ENCODE assay signal across 23 mouse cellular contexts in genomic region chr13:98874727-98875126, GRCm38 (mm10). TPM values are rescaled to one million over a fixed set of nuclear protein-coding genes. Genes with fewer than 3 reads are reported as not detected.
DNase-seq lines count a peak whose midpoint lies in the region; TF ChIP-seq lines count a peak whose summit lies in the region.
"Had no signal": no experiment of that assay in that cellular context is flagged by ENCODE, and none has a peak within 500 bp of the region (broad histone marks: within the 10 kb centered on the region; RNA-seq: fewer than 3 reads in every experiment).

No protein-coding gene starts in this region.

- H3K9me3 ChIP-seq in CH12.LX (replicated peaks; ENCODE audit: low read length) (no peaks in the 10 kb centered on the region), ES-E14 (ENCODE audit: control insufficient read depth, insufficient read depth, low read depth, low read length) (no peaks in the 10 kb centered on the region), MEL (replicated peaks; ENCODE audit: insufficient read depth, low read length) (no peaks in the 10 kb centered on the region)
- H3K9me3 ChIP-seq: G1E had no signal

- peaks cover 12% of the 10 kb centered on the region for H3K79me2 ChIP-seq in CH12.LX (replicated peaks; ENCODE audit: control insufficient read depth, extremely low read depth, insufficient read depth, poor library complexity, severe bottlenecking)
- peaks cover 3% of the 10 kb centered on the region; the same call in 1 of the 2 replicates for H3K79me2 ChIP-seq in MEL (ENCODE audit: control insufficient read depth, insufficient read depth, low read length, poor library complexity)

- H3K4me1 ChIP-seq in CH12.LX (ENCODE audit: control insufficient read depth in 1 of 2, insufficient read depth in 2 of 2) (peaks cover 0 to 7% of the 10 kb centered on the region in 2 experiments; a peak in 2 of 4 replicates), ES-E14 (ENCODE audit: control insufficient read depth in 2 of 2, insufficient read depth in 2 of 2, low read length in 2 of 2, poor library complexity in 1 of 2) (peaks cover 0 to 3% of the 10 kb centered on the region in 2 experiments; a peak in 1 of 4 replicates), MEL (ENCODE audit: control insufficient read depth in 1 of 2, insufficient read depth in 2 of 2, low read length in 2 of 2) (peaks cover 14 to 19% of the 10 kb centered on the region in 2 experiments)
- H3K4me1 ChIP-seq in bone marrow macrophage, adult 2 months (ENCODE audit: control insufficient read depth, insufficient read depth, low read length), result peaks cover 37% of the 10 kb centered on the region

- H3K4me3 ChIP-seq in CH12.LX (replicated peaks in 1 of 3; ENCODE audit: low read depth in 2 of 3, low read length in 2 of 3, poor library complexity in 1 of 3), result no peak overlapping the region
- no peak overlapping the region for H3K4me3 ChIP-seq in ES-E14 (ENCODE audit: insufficient read depth in 1 of 2, low read depth in 1 of 2, low read length in 2 of 2, poor library complexity in 1 of 2, severe bottlenecking in 1 of 2)
- no peak overlapping the region for H3K4me3 ChIP-seq in MEL (ENCODE audit: control insufficient read depth in 1 of 2, insufficient read depth in 1 of 2, low read depth in 2 of 2, low read length in 2 of 2)
- H3K4me3 ChIP-seq in bone marrow macrophage, adult 2 months (ENCODE audit: insufficient read depth, low read length), result no peak overlapping the region

- H3K9ac ChIP-seq in CH12.LX (ENCODE audit: insufficient read depth, low read depth) (no peak overlapping the region), ES-E14 (ENCODE audit: insufficient read depth, low read depth, low read length, poor library complexity, severe bottlenecking) (no peak overlapping the region), MEL (ENCODE audit: control insufficient read depth, low read depth, low read length, poor library complexity, severe bottlenecking) (no peak overlapping the region)

- DNase-seq in CH12.LX (ENCODE audit: extremely low read depth) (no peak), ES-E14 (ENCODE audit: low read depth, low spot score) (no peak), MEL (ENCODE audit: low read depth, low spot score) (no peak)
- DNase-seq in embryo, embryonic 9.5 days (ENCODE audit: extremely low spot score), result no peak
- no peak for DNase-seq in left cerebral cortex, adult 8-10 months (ENCODE audit: low spot score in 2 of 2)
- no peak for DNase-seq in testis, postnatal 14 days (ENCODE audit: low spot score)
- DNase-seq in kidney, adult 11 months, result no peak
- DNase-seq: adrenal gland, adult 2 months; adrenal gland, adult 8-10 months; adrenal gland, postnatal 10 days; adrenal gland, postnatal 14 days; adrenal gland, postnatal 25 days; adrenal gland, postnatal 36 days; B cell, adult 2 months; cerebellum, adult 11 months; cerebellum, adult 11-12 months; cerebellum, adult 18-20 months; cerebellum, adult 2 months; cerebellum, adult 8-10 months; cerebellum, adult 9-10 months had no signal

- TF ChIP-seq POLR2A in CH12.LX (IDR thresholded peaks at IDR 0.05; ENCODE audit: low read depth, low read length), result no peak
- TF ChIP-seq POLR2A in MEL (IDR thresholded peaks at IDR 0.05; ENCODE audit: control insufficient read depth in 1 of 2, insufficient read depth in 1 of 2, low read depth in 1 of 2, low read length in 2 of 2, poor library complexity in 1 of 2), result no peak
- no peak for TF ChIP-seq POLR2A in bone marrow macrophage, adult 2 months (IDR thresholded peaks at IDR 0.05; ENCODE audit: borderline replicate concordance, low read depth, low read length)

- no peak for TF ChIP-seq RAD21 in CH12.LX (IDR thresholded peaks at IDR 0.05; ENCODE audit: low read depth, low read length)
- TF ChIP-seq RAD21 in MEL (IDR thresholded peaks at IDR 0.05; ENCODE audit: low read depth, low read length), result no peak

- H3K27me3 ChIP-seq in CH12.LX (replicated peaks) (no peaks in the 10 kb centered on the region), MEL (ENCODE audit: control insufficient read depth in 1 of 2, insufficient read depth in 2 of 2, low read length in 2 of 2) (no peaks in the 10 kb centered on the region)
- H3K27me3 ChIP-seq: Patski had no signal

- TF ChIP-seq EP300 in CH12.LX (IDR thresholded peaks at IDR 0.05; ENCODE audit: low read length) (no peak), MEL (IDR thresholded peaks at IDR 0.05; ENCODE audit: low read depth in 1 of 2, low read length in 2 of 2) (no peak)

- TF ChIP-seq CTCF in CH12.LX (conservative IDR thresholded peaks at IDR 0.05 in 1 of 2, IDR thresholded peaks at IDR 0.05 in 1 of 2; ENCODE audit: low read depth in 2 of 2, low read length in 2 of 2) (no peak), MEL (IDR thresholded peaks at IDR 0.05 in 2 of 3, conservative IDR thresholded peaks at IDR 0.05 in 1 of 3; ENCODE audit: control insufficient read depth in 1 of 3, insufficient read depth in 1 of 3, low read depth in 2 of 3, low read length in 3 of 3, poor library complexity in 1 of 3, severe bottlenecking in 1 of 3) (no peak)
- TF ChIP-seq CTCF in bone marrow macrophage, adult 2 months (IDR thresholded peaks at IDR 0.05; ENCODE audit: low read depth, low read length), result no peak

- H3K36me3 ChIP-seq in CH12.LX (replicated peaks in 1 of 2; ENCODE audit: control insufficient read depth in 1 of 2, insufficient read depth in 1 of 2, low read length in 1 of 2) (peaks cover 59 to 94% of the 10 kb centered on the region in 2 experiments), ES-E14 (ENCODE audit: control insufficient read depth, insufficient read depth, low read length, poor library complexity, severe bottlenecking) (peaks cover 28% of the 10 kb centered on the region), MEL (ENCODE audit: control insufficient read depth in 1 of 2, insufficient read depth in 2 of 2, low read length in 2 of 2) (peaks cover 37 to 48% of the 10 kb centered on the region in 2 experiments)

- in situ Hi-C loops in CH12.LX (cut with MboI; ENCODE audit: low pct_ligation_motif_present, low pct_unique_long_range_greater_than_20kb, low sequenced_read_pairs), result loop anchor here (10.0 kb wide), 1 partner anchor 220 kb away; no protein-coding TSS in a partner anchor
- in situ Hi-C loops in ES-E14 (cut with MboI; ENCODE audit: low sequenced_read_pairs in 2 of 2, unreplicated experiment in 2 of 2), result no loop called here

- H3K27ac ChIP-seq in CH12.LX (ENCODE audit: insufficient read depth, low read depth) (no peak overlapping the region), ES-E14 (ENCODE audit: insufficient read depth, low read depth, low read length, poor library complexity, severe bottlenecking) (no peak overlapping the region), MEL (ENCODE audit: control insufficient read depth, low read depth, low read length) (no peak overlapping the region)
- peak overlapping the region; percentile 60 for H3K27ac ChIP-seq in bone marrow macrophage, adult 2 months (ENCODE audit: insufficient read depth, low read depth, low read length)

- H3K4me2 ChIP-seq in CH12.LX (ENCODE audit: insufficient read depth, low read depth, poor library complexity, severe bottlenecking), result no peak overlapping the region

- dilution Hi-C loops in CH12.LX (cut with MboI; ENCODE audit: extremely low pct_ligation_motif_present, extremely low pct_unique_long_range_greater_than_20kb, low sequenced_read_pairs), result no loop called here

TF ChIP-seq in CH12.LX, 34 proteins besides CTCF, POLR2A, EP300 and RAD21:
- TF ChIP-seq CHD1 (IDR thresholded peaks at IDR 0.05; ENCODE audit: low read depth, low read length) (no peak), ZNF384 (IDR thresholded peaks at IDR 0.05; ENCODE audit: low read depth, low read length) (peak; percentile 70), ELF1 (IDR thresholded peaks at IDR 0.05; ENCODE audit: low read depth, low read length) (no peak), MYC (IDR thresholded peaks at IDR 0.05; ENCODE audit: low read depth, low read length) (no peak)

TF ChIP-seq in ES-E14, 5 proteins besides CTCF, POLR2A, EP300 and RAD21:
- TF ChIP-seq ZC3H11A (IDR thresholded peaks at IDR 0.05; ENCODE audit: borderline replicate concordance, low read depth, low read length), result no peak
- 0 out of 2 replicates have a peak, but pooled peaks have one; percentile 34 for TF ChIP-seq ZNF384 (IDR thresholded peaks at IDR 0.05; ENCODE audit: low read depth, low read length)

TF ChIP-seq in MEL, 35 proteins besides CTCF, POLR2A, EP300 and RAD21:
- TF ChIP-seq MAZ (IDR thresholded peaks at IDR 0.05; ENCODE audit: low read depth, low read length) (no peak), USF2 (IDR thresholded peaks at IDR 0.05; ENCODE audit: borderline replicate concordance in 1 of 2, insufficient read depth in 1 of 2, low read depth in 1 of 2, low read length in 2 of 2) (no peak), ZNF384 (IDR thresholded peaks at IDR 0.05; ENCODE audit: low read depth, low read length) (peak; percentile 65; the same call in 1 of the 2 replicates)

RNA-seq across cellular contexts. Expression of gene Tnpo1, which starts 51.5 kb away (rescaled TPM):
- 93.6 and 111 TPM in 2 replicates for total RNA-seq in CH12.LX (2012; rRNA removed)
- total RNA-seq in CH12.LX (2014; rRNA removed), result 95.9 and 104 TPM in 2 replicates
- polyA plus RNA-seq in CH12.LX (2012; ENCODE audit: insufficient read length, low read depth), result 90.7 and 105 TPM in 2 replicates
- 133 and 148 TPM in 2 replicates for total RNA-seq in ES-E14 (2012; rRNA removed)
- 123 and 131 TPM in 2 replicates for total RNA-seq in MEL (2012; rRNA removed)
- polyA plus RNA-seq in MEL (2012; ENCODE audit: insufficient read depth in 1 of 2, insufficient read length in 2 of 2, low read depth in 1 of 2, low replicate concordance in 2 of 2, missing spikeins in 1 of 2), result 10 to 100 TPM; 48.0 to 89.6 TPM
- polyA plus RNA-seq in bone marrow macrophage, adult 2 months (2012; ENCODE audit: insufficient read depth, insufficient read length, missing spikeins), result 50.8 and 65.0 TPM in 2 replicates
- 10 to 100 TPM; 51.7 to 66.2 (median 62.7) TPM for total RNA-seq in left cerebral cortex, adult 8-10 months (2022)

RNA-seq across cellular contexts. Expression of gene Fcho2, which starts 59.5 kb away (rescaled TPM):
- 3.0 and 3.2 TPM in 2 replicates for total RNA-seq in CH12.LX (2012; rRNA removed)
- total RNA-seq in CH12.LX (2014; rRNA removed), result 5.6 and 6.7 TPM in 2 replicates
- polyA plus RNA-seq in CH12.LX (2012; ENCODE audit: insufficient read length, low read depth), result 8.2 and 9.0 TPM in 2 replicates
- total RNA-seq in ES-E14 (2012; rRNA removed), result 12.1 and 13.6 TPM in 2 replicates
- 2.2 and 2.4 TPM in 2 replicates for total RNA-seq in MEL (2012; rRNA removed)
- polyA plus RNA-seq in MEL (2012; ENCODE audit: insufficient read depth in 1 of 2, insufficient read length in 2 of 2, low read depth in 1 of 2, low replicate concordance in 2 of 2, missing spikeins in 1 of 2), result 1 to 10 TPM in 1 of 2 experiments, not detected in 1; 5.8 TPM
- polyA plus RNA-seq in bone marrow macrophage, adult 2 months (2012; ENCODE audit: insufficient read depth, insufficient read length, missing spikeins), result 147 and 157 TPM in 2 replicates
- total RNA-seq in left cerebral cortex, adult 8-10 months (2022), result 10 to 100 TPM; 33.0 to 43.3 (median 36.7) TPM

Comparison
In these comparisons a context has a peak if more than half of its experiments do, and no peak if none do; other contexts are left out.
1. Of the 35 proteins assayed by ChIP-seq in both MEL and CH12.LX: peak only in MEL: none; only in CH12.LX: none; in both: ZNF384; in neither: 34.